Mouse (Mus musculus): ENCODE measurements around the gene Mbd6.

The Mbd6 gene

GRCm38 (mm10) chr10:127289573-127290191 is 864 bp upstream of the Mbd6 start:
- peak; percentile 22 to 64 for DNase-seq (ENCODE audit: low read depth in 1 of 2, low spot score in 2 of 2)

GRCm38 (mm10) chr10:127288328-127288799 is 454 bp downstream of the Mbd6 start:
- DNase-seq (ENCODE audit: low read depth in 1 of 2, low spot score in 2 of 2), result peak in 1 of 2 experiments; percentile 37

DNA sequence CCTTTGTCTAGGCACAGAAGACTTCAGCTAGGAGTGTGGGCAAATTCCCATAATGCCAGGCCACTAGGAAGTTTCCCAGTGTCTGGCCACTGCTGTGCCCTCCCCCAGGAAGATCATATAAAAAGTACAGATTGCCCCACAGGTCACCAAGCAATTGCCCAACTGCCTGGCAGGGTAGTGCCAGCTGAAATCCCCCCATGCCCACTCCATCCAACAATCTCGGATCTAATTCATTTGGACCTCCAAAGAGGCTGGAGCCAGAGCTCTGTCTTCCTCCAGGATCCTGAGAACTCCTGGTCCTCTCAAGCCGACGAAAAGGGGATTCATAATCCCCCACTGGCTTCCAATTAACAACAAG is 903 bp downstream of the Mbd6 start:
- no peak for DNase-seq (ENCODE audit: low read depth in 1 of 2, low spot score in 2 of 2)

DNA sequence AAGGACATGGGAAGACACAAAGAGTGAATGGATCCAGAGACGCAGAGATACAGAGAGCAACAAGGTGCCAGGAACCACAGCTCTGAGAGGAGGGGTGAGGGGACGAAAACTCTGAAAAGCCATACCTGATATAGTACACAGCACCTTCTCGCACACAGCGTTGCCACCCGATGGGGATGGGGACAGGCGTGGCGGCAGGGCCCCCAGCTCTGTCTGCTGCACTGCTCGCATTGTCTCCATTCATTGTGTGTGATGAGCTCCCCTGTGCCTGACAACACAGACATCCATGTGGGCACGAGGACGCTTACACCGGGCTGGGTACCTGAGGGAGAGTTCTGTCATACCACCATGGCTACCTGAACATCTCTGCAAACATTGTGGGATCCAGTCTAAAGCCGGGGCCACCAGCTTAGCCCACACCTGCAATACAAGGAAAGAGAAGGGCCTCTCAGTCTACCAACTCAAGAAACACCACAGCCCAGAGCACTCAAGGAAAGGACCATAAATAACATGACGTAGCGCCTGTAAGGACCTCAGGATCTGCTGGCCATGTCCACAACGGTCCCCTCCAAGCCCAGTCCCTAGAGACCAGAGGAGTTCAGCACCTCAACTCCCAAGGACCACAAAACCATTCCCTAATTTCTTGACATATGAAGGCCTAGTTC is 1.4 kb downstream of the Mbd6 start:
- no peak for DNase-seq (ENCODE audit: low read depth in 1 of 2, low spot score in 2 of 2)

- DNase-seq (ENCODE audit: low read depth in 1 of 2, low spot score in 2 of 2), result no peak
These were observed 2.1 kb downstream of the Mbd6 start for GRCm38 (mm10) chr10:127286730-127287129.

DNA sequence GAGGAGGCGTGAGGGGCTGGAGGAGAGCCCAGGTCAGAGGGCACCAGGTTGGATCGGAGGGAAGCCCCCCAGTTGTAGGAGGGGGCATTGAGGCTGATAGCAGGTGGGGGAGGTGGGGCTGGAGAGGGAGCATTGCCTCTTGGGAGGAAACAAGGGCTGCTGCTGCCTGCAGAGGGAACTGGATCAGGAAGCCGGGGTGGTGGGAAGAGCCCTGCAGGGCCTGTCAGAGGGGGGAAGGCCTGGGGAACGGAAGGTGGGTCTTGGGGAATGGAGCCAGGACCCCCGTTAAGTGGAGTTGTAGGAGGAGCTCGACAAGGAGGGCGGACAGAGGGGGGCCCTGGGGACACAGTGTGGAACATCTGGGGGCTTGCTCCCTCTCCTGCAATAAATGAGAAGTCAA is 2.6 kb downstream of the Mbd6 start:
- DNase-seq (ENCODE audit: low read depth in 1 of 2, low spot score in 2 of 2), result no peak

GRCm38 (mm10) chr10:127285644-127286043 is 3.2 kb downstream of the Mbd6 start:
- no peak for DNase-seq (ENCODE audit: low read depth in 1 of 2, low spot score in 2 of 2)

- no peak for DNase-seq (ENCODE audit: low read depth in 1 of 2, low spot score in 2 of 2)
These were observed 3.9 kb downstream of the Mbd6 start for GRCm38 (mm10) chr10:127284724-127285500.

- no peak for DNase-seq (ENCODE audit: low read depth in 1 of 2, low spot score in 2 of 2)
These were observed 4.7 kb downstream of the Mbd6 start for GRCm38 (mm10) chr10:127284105-127284622.

DNA sequence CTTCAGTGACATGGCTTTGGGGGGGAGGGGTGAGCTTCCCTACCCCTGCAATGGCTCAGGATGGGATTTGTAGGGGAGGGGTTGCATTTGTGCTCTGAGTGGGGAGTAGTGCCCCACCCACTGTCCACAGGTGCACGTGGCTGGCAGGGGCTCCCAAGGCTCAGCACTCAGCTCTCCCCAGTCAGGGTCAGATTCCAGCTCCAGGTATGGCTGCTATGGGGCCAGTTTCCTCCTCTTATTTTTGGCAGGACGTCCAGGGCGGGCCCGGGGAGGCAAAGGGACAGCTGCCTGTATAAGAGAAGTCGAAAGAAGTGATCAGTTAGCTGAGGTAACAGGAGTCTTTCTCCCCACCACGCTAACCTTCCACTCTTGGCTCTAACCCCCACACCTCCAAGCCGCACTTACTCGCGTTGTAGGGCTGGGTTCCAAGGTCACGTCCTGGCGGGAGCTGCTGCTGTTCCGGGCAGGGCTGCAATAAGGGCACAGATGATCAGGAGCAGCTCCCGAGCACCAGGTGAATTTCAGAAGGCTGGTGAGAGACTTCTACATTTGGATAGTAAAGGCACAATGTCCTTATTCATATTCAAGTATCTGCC is 6.1 kb downstream of the Mbd6 start:
- DNase-seq (ENCODE audit: low read depth in 1 of 2, low spot score in 2 of 2), result no peak

DNA sequence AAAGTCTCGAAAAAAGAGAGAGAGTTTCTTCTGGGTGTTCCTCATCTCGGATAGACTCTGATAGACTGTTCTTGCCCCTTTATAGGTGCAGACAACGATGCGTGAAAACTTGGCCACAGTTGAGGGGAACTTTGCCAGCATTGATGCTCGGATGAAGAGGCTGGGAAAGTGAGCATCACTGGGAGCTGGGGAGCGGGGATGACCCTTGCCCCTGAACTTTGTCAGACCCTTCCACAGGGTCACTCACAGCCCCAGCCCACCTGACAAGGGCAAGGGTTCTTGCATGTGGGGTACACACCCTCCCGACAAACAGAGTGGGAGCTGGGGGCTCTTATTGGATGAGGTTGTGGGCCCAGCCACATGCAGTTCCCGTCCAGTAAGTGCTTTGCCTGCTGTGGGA is 7.5 kb downstream of the Mbd6 start:
- no peak for DNase-seq (ENCODE audit: low read depth in 1 of 2, low spot score in 2 of 2)

DNA sequence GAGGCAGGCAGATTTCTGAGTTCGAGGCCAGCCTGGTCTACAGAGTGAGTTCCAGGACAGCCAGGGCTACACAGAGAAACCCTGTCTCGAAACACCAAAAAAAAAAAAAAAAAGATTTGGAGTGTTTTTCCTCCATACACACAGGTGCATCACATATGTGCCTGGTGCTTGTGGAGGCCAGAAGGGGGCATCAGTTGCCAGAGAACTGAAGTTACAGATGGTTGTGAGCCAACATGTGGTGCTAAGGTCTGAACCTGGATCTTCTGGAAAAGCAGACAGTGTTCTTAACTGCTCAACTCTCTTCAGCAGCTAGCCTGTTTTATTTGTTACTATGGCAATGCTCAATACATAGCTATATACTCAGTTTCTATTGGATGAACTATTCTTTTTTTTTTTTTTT is 9.1 kb downstream of the Mbd6 start:
- DNase-seq (ENCODE audit: low read depth in 1 of 2, low spot score in 2 of 2), result no peak

DNA sequence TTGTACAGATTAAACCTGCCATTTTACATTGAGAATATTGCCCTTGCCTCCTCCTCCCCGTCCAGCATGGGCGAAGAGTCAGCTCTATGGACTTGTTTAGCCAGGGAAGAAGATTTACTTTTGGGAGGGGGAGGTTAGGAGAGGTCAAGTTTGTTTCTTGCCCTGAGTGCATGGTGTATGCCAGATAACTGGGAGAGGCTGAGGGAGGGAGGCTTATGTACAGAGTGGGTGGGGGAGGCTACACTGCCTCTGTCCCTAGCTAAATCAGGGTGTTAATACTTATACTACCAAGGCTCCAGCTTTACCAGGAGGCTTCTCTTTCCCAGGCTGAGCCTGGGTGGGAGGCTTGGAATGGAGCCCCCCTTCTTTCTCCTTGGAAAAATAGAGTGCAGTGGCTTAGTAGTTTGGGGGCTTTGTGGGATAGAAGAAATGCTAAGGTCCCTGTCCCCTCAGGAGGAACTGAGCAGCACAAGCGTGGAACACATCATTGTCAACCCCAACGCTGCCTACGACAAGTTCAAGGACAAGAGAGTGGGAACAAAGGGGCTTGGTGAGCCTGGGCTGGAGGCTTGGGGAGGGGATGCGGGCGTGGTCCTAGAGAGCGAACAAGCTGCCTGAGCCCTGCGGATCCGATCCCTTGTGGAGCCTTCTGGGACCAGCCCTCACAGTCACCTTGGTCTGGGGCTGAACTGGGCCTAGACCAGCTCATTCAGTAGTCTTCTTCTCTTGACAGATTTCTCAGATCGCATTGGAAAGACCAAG is 14.4 kb downstream of the Mbd6 start:
- no peak for DNase-seq (ENCODE audit: low read depth in 1 of 2, low spot score in 2 of 2)

GRCm38 (mm10) chr10:127272371-127272770 is 16.4 kb downstream of the Mbd6 start:
- no peak for DNase-seq (ENCODE audit: low read depth in 1 of 2, low spot score in 2 of 2)

- DNase-seq (ENCODE audit: low read depth in 1 of 2, low spot score in 2 of 2), result no peak
These were observed 18.9 kb downstream of the Mbd6 start for GRCm38 (mm10) chr10:127269884-127270283.

GRCm38 (mm10) chr10:127269036-127269435 is 19.8 kb downstream of the Mbd6 start:
- DNase-seq (ENCODE audit: low read depth in 1 of 2, low spot score in 2 of 2), result no peak

DNA sequence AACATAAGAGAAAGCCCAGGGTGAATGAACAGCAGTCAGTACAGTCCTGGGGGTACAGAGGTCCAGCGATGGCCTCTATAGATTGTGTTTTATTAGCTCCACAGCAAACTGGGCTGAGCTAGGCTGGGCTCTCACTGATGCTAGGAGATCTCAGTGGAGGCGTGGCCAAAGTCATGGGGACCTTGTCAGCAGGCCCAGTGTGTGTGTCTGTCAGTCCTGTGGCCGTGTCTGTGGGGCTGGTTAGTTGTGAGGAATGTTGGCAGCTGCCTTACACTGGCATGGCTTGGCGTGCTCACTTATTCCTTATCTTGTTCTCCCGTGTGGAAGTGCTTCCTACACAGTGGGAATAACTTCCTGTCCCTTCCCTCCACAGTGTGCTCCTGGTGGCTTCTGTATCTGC is 20.4 kb downstream of the Mbd6 start:
- DNase-seq (ENCODE audit: low read depth in 1 of 2, low spot score in 2 of 2), result no peak

GRCm38 (mm10) chr10:127267318-127267717 is 21.5 kb downstream of the Mbd6 start:
- no peak for DNase-seq (ENCODE audit: low read depth in 1 of 2, low spot score in 2 of 2)

DNA sequence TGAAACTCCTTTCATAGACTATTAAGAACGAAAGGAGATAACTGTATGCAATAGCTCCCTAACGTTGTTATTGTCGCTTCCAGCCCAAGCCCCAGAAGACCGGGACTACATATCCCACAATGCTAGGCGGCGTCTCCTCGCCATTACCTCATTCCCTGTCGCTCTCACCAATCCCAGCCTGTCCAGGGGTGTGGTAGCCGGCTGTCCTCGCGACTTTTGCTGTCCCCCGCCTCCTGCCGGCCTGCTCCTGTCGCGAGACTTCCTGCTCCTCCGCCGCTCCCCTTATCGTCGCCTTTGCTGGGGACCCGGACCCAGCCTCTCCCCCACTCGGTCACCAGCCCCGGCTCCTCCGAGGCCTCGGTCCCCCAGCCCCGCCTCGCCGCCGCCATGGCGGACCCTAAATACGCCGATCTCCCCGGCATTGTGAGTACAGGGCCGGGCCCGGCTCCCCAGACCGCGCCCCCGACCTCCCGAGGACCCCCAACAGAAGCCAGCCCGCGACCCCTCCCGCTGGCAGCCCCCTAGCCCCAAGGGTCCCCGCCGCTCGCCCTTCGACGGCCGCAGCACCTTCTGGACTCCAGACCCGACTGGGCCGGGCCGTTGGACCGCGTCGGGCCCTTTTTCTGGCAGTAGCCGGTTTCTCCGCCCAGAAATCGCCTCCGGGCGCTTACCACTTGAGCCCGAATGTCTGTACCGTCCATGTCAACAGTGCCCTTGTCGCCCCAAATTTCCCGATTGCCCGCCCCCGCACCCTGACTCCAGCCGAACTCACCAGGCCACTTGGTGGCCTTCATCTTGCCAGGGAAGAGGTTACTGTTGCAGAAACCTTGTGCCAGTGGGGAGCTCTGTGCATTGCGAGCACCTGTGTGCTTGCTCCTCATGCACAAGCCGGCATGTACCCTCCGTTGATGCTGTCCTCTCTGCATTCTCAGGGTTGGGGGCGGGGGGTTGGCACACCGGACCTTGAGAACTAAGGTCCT is 22.4 kb downstream of the Mbd6 start, which contains the start of gene Dctn2:
TSS of gene Dctn2 (plus strand) at position 257 of the 980 bp plus-strand sequence.
- DNase-seq (ENCODE audit: low read depth in 1 of 2, low spot score in 2 of 2), result peak; percentile 90 to 91

DNA sequence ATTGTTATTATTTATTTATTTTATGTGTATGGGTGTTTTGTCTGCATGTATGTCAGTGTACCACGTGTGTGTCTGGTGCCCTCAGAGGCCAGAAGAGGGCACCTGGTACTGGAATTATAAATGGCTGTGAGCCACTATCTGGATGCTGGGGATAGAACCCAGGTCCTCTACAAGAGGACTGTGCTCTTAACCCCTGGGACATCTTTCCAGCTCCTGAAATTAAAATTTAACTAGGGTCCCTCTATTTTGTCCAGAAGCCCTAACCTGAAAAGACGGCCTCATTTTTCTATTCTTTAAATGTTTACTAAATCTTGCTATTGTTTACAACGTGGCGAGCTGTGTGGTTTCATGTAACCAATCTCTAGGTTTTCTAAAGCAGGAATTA is 23.1 kb downstream of the Mbd6 start:
- DNase-seq (ENCODE audit: low read depth in 1 of 2, low spot score in 2 of 2), result no peak

All from monocyte, adult 2 months (primary cell).